Mouse (Mus musculus) midbrain, embryonic 14.5 days (tissue): Measurements from ENCODE around the gene Atf6. TPM values are rescaled to one million over a fixed set of nuclear protein-coding genes. Genes with fewer than 3 reads are reported as not detected.

Experiments
- ATAC-seq: fragments of 200-750 bp; cut with Nextera tagmentation; 2 replicates; pipeline ENCODE4 v1.8.0; 2017; ENCODE audit warnings: moderate number of reproducible peaks, moderate library complexity; ENCODE audit not compliant: low FRiP score, low TSS enrichment
- DNase-seq: peaks from one replicate; pipeline ENCODE4 v3.0.0-alpha.2; 2015
- H3K27ac ChIP-seq: fragments of 300-500 bp; sonication (generic); replicated peaks from 2 replicates; pipeline ENCODE4 v1.5.1; 2014; ENCODE audit warnings: mild to moderate bottlenecking, low read depth, low read length, moderate library complexity
- H3K27me3 ChIP-seq: fragments of 300-500 bp; sonication (generic); 2 replicates; pipeline ENCODE4 v1.6.1; 2014; ENCODE audit warnings: low read length, control low read depth, mixed read lengths; ENCODE audit not compliant: control insufficient read depth, insufficient read depth
- H3K36me3 ChIP-seq: fragments of 300-500 bp; sonication (generic); 2 replicates; pipeline ENCODE4 v1.6.1; 2014; ENCODE audit warnings: low read length, control low read depth; ENCODE audit not compliant: control insufficient read depth, insufficient read depth
- H3K4me1 ChIP-seq: fragments of 300-500 bp; sonication (generic); 2 replicates; pipeline ENCODE4 v1.6.1; 2014; ENCODE audit warnings: mild to moderate bottlenecking, antibody characterized with exemption, low read length, control low read depth; ENCODE audit not compliant: control insufficient read depth, insufficient read depth
- H3K4me2 ChIP-seq: fragments of 300-500 bp; sonication (generic); 2 replicates; pipeline ENCODE4 v1.6.1; 2014; ENCODE audit warnings: mild to moderate bottlenecking, low read length, moderate library complexity
- H3K4me3 ChIP-seq: fragments of 300-500 bp; sonication (generic); replicated peaks from 2 replicates; pipeline ENCODE4 v1.5.1; 2014; ENCODE audit warnings: low read depth, low read length
- H3K9ac ChIP-seq: fragments of 300-500 bp; sonication (generic); replicated peaks from 2 replicates; pipeline ENCODE4 v1.6.1; 2014; ENCODE audit warnings: mild to moderate bottlenecking, low read length, moderate library complexity
- H3K9me3 ChIP-seq: fragments of 300-500 bp; sonication (generic); 2 replicates; pipeline ENCODE4 v1.6.1; 2016; ENCODE audit warnings: low read length, control low read depth, mixed read lengths; ENCODE audit not compliant: control insufficient read depth
- WGBS: fragments of 180-500 bp; shearing (Covaris S2); extraction: QIAGEN DNeasy Blood & Tissue Kit; methylation state at CpG from one replicate; pipeline ENCODE4 v1.1.7; 2014; 5-methylcytosine and 5-hydroxymethylcytosine counted together
- polyA plus RNA-seq: library from polyadenylated mRNA; unstranded; fragments of >200 nt; fragmentation: Nextera tagmentation; extraction: Ambion mirVana; gene quantifications from 2 replicates; pipeline ENCODE4 v1.2.1, GENCODE M21; 2014

The Atf6 gene
- polyA plus RNA-seq, 1 experiment from 2014 or later, result 12.0 TPM

GRCm38 (mm10) chr1:170674184-170674775 lies 193.3 kb downstream of the Atf6 start:
- Histone ChIP-seq H3K4me3 (no peak overlapping the region), H3K9ac (no peak overlapping the region), H3K4me2 (no peak overlapping the region), H3K27ac (no peak overlapping the region), H3K36me3 (no peaks in the 10 kb centered on the region), H3K27me3 (no peaks in the 10 kb centered on the region), H3K4me1 (no peaks in the 10 kb centered on the region), H3K9me3 (no peaks in the 10 kb centered on the region)
- ATAC-seq (no peak), DNase-seq (no peak)
- 63% methylated on average over 9 of the region's 9 CpGs for WGBS

DNA sequence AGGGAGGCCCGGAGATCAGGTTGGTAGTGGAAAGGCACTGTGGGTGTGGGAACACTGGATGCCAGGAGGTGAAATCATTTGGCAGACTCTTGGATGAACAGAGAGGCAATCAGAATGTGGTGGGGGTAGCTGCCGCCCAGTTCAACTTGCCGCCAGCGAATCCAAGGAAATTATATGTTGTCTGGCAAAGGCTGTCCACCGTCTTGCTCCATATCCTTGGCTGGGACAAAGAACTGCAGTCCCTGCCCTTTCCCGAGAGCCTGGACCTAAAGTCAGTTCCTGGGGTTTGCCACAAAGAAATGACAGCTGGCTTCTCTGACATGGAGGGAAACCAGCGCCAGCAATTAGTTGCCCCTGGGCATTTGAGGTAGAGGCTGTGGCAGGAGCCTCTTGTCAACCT lies 202.4 kb downstream of the Atf6 start:
- WGBS, result 78% methylated on average over 7 of the region's 7 CpGs
- ATAC-seq (no peak), DNase-seq (no peak)

GRCm38 (mm10) chr1:170664620-170665185 lies 202.9 kb downstream of the Atf6 start:
- WGBS, result 91% methylated on average over 11 of the region's 11 CpGs
- H3K27ac ChIP-seq, result no peak overlapping the region
- no peak for DNase-seq

More for the DNA sequence above, 202.4 kb downstream of the Atf6 start:
- H3K27me3 ChIP-seq, result no peaks in the 10 kb centered on the region
- no peak overlapping the region for H3K4me2 ChIP-seq
- no peak overlapping the region for H3K4me3 ChIP-seq
- no peak overlapping the region for H3K27ac ChIP-seq
- H3K4me1 ChIP-seq, result no peaks in the 10 kb centered on the region
- peaks cover 8% of the 10 kb centered on the region; the same call in 1 of the 2 replicates for H3K36me3 ChIP-seq
- H3K9me3 ChIP-seq, result no peaks in the 10 kb centered on the region
- no peak overlapping the region for H3K9ac ChIP-seq

GRCm38 (mm10) chr1:170659260-170659659 lies 208.3 kb downstream of the Atf6 start:
- Histone ChIP-seq H3K27ac (no peak overlapping the region), H3K4me2 (no peak overlapping the region), H3K4me1 (peaks cover 14% of the 10 kb centered on the region), H3K9me3 (no peaks in the 10 kb centered on the region), H3K36me3 (0 out of 2 replicates have a peak, but pooled peaks cover 3% of the 10 kb centered on the region), H3K4me3 (no peak overlapping the region), H3K27me3 (no peaks in the 10 kb centered on the region), H3K9ac (no peak overlapping the region)
- DNase-seq (no peak), ATAC-seq (no peak)
- WGBS, result 86% methylated on average over 13 of the region's 13 CpGs

More at GRCm38 (mm10) chr1:170664620-170665185, 202.9 kb downstream of the Atf6 start:
- no peaks in the 10 kb centered on the region for H3K27me3 ChIP-seq
- no peak overlapping the region for H3K9ac ChIP-seq
- H3K4me3 ChIP-seq, result no peak overlapping the region
- H3K4me1 ChIP-seq, result no peaks in the 10 kb centered on the region
- no peaks in the 10 kb centered on the region for H3K9me3 ChIP-seq
- peaks cover 8% of the 10 kb centered on the region; the same call in 1 of the 2 replicates for H3K36me3 ChIP-seq
- no peak for ATAC-seq
- no peak overlapping the region for H3K4me2 ChIP-seq

DNA sequence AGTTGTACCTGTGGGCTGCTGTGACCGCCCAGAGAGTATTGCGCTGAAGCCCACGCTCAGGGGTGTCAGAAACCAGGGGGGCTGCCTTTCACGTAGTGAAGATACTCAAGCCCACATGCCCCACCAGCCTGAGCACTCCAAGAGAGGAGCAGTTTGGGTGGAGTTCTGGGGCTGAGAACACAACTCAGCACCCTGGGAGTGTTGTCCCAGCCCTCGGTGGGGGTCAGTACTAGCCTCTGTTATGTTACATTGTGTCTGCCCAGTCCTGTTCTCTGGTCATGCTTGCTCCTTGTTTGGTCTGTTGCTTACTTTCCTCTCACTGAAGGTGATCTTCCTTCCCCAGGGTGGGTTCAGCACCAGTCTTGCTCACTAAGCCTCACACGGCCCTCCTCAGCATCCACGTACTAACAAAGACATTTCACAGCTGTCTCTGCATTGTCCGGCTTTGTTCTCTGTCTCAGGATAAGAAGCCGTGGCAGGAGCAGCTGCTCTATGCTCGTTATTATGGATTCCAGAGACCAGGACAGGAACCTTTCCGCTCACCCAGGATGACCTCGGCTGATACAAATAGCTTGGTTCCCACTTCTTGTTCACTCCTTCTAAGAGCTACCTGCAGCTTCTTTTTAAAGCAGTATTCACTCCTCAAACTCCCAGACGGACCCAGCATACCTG lies 209.8 kb downstream of the Atf6 start:
- Histone ChIP-seq H3K9me3 (no peaks in the 10 kb centered on the region), H3K27ac (no peak overlapping the region), H3K4me2 (no peak overlapping the region), H3K9ac (no peak overlapping the region), H3K36me3 (no peaks in the 10 kb centered on the region), H3K27me3 (no peaks in the 10 kb centered on the region), H3K4me3 (no peak overlapping the region), H3K4me1 (peaks cover 14% of the 10 kb centered on the region)
- 37% methylated on average over 13 of the region's 13 CpGs for WGBS
- no peak; the same call in 1 of the 2 replicates for ATAC-seq
- peak; percentile 46 for DNase-seq

- ATAC-seq (no peak), DNase-seq (no peak)
- Histone ChIP-seq H3K27ac (no peak overlapping the region), H3K36me3 (no peaks in the 10 kb centered on the region), H3K4me3 (no peak overlapping the region), H3K27me3 (no peaks in the 10 kb centered on the region), H3K9me3 (no peaks in the 10 kb centered on the region), H3K4me2 (no peak overlapping the region), H3K9ac (no peak overlapping the region), H3K4me1 (peaks cover 14% of the 10 kb centered on the region)
- WGBS, result 48% methylated on average over 2 of the region's 2 CpGs
Observed at GRCm38 (mm10) chr1:170657228-170657521, 210.4 kb downstream of the Atf6 start.

DNA sequence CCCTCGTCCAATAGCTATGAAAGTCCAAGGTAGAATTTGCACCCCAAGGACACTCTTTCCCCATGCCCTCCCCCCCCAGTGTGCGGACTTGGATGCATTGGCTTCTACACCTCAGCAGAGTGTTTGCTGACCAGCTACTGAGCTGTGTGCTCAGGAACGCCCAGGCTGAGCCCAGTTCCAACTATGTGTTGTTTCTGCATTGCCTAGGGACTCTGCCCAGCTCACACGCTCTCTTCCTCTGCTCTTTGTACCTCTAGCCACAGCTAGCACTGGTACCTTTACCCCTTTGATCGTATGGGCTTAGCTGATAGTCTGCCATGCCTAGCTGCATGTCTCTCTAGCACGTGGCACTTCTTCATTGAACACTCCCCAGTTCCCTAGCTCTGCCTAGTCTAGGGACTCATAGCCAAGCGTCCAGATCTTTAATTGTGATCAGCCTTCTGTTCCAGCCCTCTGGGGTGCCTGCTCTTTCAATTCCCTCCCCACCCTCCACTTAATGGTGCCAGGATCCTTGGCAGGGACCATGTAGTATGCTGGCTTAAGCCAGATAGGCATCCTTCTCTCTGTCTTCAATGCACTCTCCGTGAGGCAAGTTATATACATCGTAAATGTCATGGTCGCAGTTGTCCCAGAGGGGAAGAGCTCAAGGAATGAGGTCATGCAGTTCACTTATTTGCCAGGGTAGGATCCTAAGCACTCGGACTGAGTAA lies 210.9 kb downstream of the Atf6 start:
- peaks cover 14% of the 10 kb centered on the region for H3K4me1 ChIP-seq
- H3K4me2 ChIP-seq, result no peak overlapping the region
- no peak for ATAC-seq
- H3K27ac ChIP-seq, result no peak overlapping the region
- 74% methylated on average over 11 of the region's 11 CpGs for WGBS
- no peak overlapping the region for H3K9ac ChIP-seq
- DNase-seq, result no peak
- no peaks in the 10 kb centered on the region for H3K27me3 ChIP-seq
- no peaks in the 10 kb centered on the region for H3K36me3 ChIP-seq
- H3K9me3 ChIP-seq, result no peaks in the 10 kb centered on the region
- no peak overlapping the region for H3K4me3 ChIP-seq

GRCm38 (mm10) chr1:170655280-170655917 lies 212.2 kb downstream of the Atf6 start:
- WGBS, result 52% methylated on average over 5 of the region's 5 CpGs
- peak; percentile 8 for DNase-seq
- no peaks in the 10 kb centered on the region for H3K27me3 ChIP-seq
- no peaks in the 10 kb centered on the region for H3K9me3 ChIP-seq
- no peak overlapping the region for H3K9ac ChIP-seq
- no peak overlapping the region for H3K27ac ChIP-seq
- H3K4me3 ChIP-seq, result no peak overlapping the region
- ATAC-seq, result no peak
- H3K4me1 ChIP-seq, result peaks cover 14% of the 10 kb centered on the region
- no peak overlapping the region for H3K4me2 ChIP-seq
- no peaks in the 10 kb centered on the region for H3K36me3 ChIP-seq
